Mouse (Mus musculus): ENCODE results near the gene Prnd. TPM values are rescaled to one million over a fixed set of nuclear protein-coding genes. Genes with fewer than 3 reads are reported as not detected.
A peak's percentile ranks its signal among the peaks of the same experiment; 100 is the strongest.

Prnd gene
- 11.0 and 13.7 TPM in 2 replicates for polyA plus RNA-seq (2016; fragmentation: Nextera tagmentation; extraction: Ambion mirVana)

- H3K36me3 ChIP-seq: no peaks in the 10 kb centered on the region
- 13% methylated on average over 11 of the region's 11 CpGs for WGBS
- H3K4me3 ChIP-seq: 0 out of 2 replicates have a peak within 1 kb of the TSS, but pooled peaks have one; percentile 7
- no peak for DNase-seq (ENCODE audit: low spot score)
- H3K27me3 ChIP-seq (ENCODE audit: low read depth, poor library complexity, severe bottlenecking): peaks cover 50% of the 10 kb centered on the region
- H3K9me3 ChIP-seq (replicated peaks): no peaks in the 10 kb centered on the region
- peaks cover 23% of the 10 kb centered on the region for H3K4me1 ChIP-seq
- H3K27ac ChIP-seq: 0 out of 2 replicates have a peak within 1 kb of the TSS, but pooled peaks have one; percentile 17
Measured at GRCm38 (mm10) chr2:131950598-131951095, at the start of gene Prnd. Gene Prnd, plus strand, starts transcription at chr2:131950861.

GRCm38 (mm10) chr2:131902423-131902822, 48.2 kb upstream of the Prnd start:
- peaks cover 4% of the 10 kb centered on the region; the same call in 1 of the 2 replicates for H3K4me1 ChIP-seq
- H3K36me3 ChIP-seq: no peaks in the 10 kb centered on the region
- H3K9me3 ChIP-seq (replicated peaks): no peaks in the 10 kb centered on the region
- no peaks in the 10 kb centered on the region for H3K27me3 ChIP-seq (ENCODE audit: low read depth, poor library complexity, severe bottlenecking)
- DNase-seq (ENCODE audit: low spot score): no peak
- H3K4me3 ChIP-seq: no peak overlapping the region
- no peak overlapping the region for H3K27ac ChIP-seq
- 34% methylated on average over 3 of the region's 3 CpGs for WGBS

DNA sequence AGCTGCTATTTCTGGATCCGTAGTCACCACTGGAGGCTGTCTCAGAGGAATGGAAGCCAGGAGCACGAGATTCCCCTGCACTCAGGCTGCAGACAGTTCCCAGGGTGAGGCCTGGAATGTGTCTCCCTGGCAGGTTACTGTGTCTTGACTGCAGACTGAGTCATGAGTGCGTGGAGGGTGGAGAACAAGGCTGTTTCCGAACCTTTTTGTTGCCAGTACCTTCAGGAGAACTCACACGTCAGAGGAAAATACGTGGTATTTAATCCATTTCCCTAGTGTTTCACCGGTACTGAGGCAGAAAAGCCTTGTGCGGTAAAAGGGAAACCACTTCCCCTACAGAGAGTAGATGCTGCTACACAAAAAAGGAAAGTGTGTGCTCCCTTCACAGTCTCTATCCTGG, 47.8 kb upstream of the Prnd start:
- H3K36me3 ChIP-seq: no peaks in the 10 kb centered on the region
- no peak overlapping the region for H3K27ac ChIP-seq
- no peak overlapping the region for H3K4me3 ChIP-seq
- DNase-seq (ENCODE audit: low spot score): no peak
- peaks cover 4% of the 10 kb centered on the region; the same call in 1 of the 2 replicates for H3K4me1 ChIP-seq
- H3K27me3 ChIP-seq (ENCODE audit: low read depth, poor library complexity, severe bottlenecking): no peaks in the 10 kb centered on the region
- H3K9me3 ChIP-seq (replicated peaks): no peaks in the 10 kb centered on the region
- 43% methylated on average over 8 of the region's 8 CpGs for whole genome bisulfite sequencing

DNA sequence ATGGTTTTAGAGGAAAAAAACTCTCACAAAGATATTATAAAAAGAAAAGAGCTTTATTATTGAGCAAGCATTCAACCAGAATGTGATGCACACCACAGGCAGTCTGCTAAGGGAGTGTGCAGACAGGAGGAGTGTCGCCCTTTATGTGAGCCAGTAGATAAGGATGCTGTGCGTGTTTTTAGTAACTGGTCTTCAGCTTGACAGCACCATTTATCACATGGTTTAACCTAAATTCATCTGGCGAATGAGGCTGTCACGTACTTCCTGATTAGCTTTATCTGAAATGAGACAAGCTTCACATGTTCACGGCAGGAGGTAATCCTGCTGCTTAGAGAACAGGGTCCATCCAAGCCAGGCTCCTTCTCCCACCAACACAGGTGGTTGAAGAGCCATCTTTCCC, 45.6 kb upstream of the Prnd start:
- Histone ChIP-seq H3K27me3 (ENCODE audit: low read depth, poor library complexity, severe bottlenecking) (no peaks in the 10 kb centered on the region; the same call in 1 of the 2 replicates), H3K27ac (no peak overlapping the region), H3K9me3 (replicated peaks) (no peaks in the 10 kb centered on the region), H3K4me3 (no peak overlapping the region), H3K36me3 (no peaks in the 10 kb centered on the region), H3K4me1 (peaks cover 7% of the 10 kb centered on the region; the same call in 1 of the 2 replicates)
- 68% methylated on average over 5 of the region's 5 CpGs for WGBS
- DNase-seq (ENCODE audit: low spot score): no peak

GRCm38 (mm10) chr2:131905776-131906175, 44.9 kb upstream of the Prnd start:
- WGBS: 62% methylated on average over 6 of the region's 6 CpGs
- DNase-seq (ENCODE audit: low spot score): no peak
- H3K27me3 ChIP-seq (ENCODE audit: low read depth, poor library complexity, severe bottlenecking): peaks cover 4% of the 10 kb centered on the region; the same call in 1 of the 2 replicates
- no peaks in the 10 kb centered on the region for H3K36me3 ChIP-seq
- no peak overlapping the region for H3K4me3 ChIP-seq
- no peaks in the 10 kb centered on the region for H3K9me3 ChIP-seq (replicated peaks)
- peaks cover 12% of the 10 kb centered on the region for H3K4me1 ChIP-seq
- no peak overlapping the region for H3K27ac ChIP-seq

DNA sequence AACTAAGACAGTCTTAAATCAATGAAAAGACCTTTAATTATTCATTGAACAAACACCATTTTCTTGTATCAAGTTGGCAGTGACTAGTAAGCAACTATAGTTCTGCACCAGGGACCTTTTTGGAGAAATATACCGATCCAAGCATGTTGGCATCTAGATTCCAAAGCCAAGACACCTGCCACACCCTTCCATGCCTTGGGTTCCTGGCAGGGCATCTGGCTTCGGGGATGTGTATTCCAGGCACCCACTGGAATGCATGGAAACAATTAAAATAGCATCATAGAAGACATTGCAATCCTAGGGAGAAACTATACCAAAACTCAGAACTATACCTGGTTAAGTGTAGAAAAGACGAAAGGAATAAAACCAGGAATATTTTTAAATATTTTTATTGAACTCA, 44.4 kb upstream of the Prnd start:
- H3K4me1 ChIP-seq: peaks cover 17% of the 10 kb centered on the region
- peaks cover 9% of the 10 kb centered on the region; the same call in 1 of the 2 replicates for H3K27me3 ChIP-seq (ENCODE audit: low read depth, poor library complexity, severe bottlenecking)
- no peaks in the 10 kb centered on the region for H3K36me3 ChIP-seq
- no peak overlapping the region for H3K4me3 ChIP-seq
- no peak for DNase-seq (ENCODE audit: low spot score)
- H3K9me3 ChIP-seq (replicated peaks): no peaks in the 10 kb centered on the region
- H3K27ac ChIP-seq: no peak overlapping the region
- WGBS: 93% methylated on average over 3 of the region's 3 CpGs

DNA sequence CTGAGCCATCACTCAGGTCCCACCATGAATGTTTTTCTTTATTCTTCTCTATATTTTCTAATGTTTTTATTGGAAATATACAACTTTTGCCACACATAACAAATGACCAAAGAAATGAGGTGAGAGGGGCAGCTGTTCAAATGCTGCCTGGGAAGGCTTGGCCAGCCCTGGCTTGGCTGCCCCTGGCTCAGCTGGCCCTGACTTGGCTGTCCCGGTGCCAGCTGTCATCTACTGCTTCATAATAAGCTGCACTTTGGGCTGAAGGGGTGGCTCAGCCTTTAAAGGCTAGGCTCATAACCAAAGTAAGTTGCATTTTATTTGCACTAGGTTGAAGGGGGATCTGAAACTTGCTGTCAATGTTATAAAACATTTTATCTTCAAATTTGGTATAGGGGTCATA, 43.8 kb upstream of the Prnd start:
- Histone ChIP-seq H3K27me3 (ENCODE audit: low read depth, poor library complexity, severe bottlenecking) (peaks cover 12% of the 10 kb centered on the region; the same call in 1 of the 2 replicates), H3K9me3 (replicated peaks) (no peaks in the 10 kb centered on the region), H3K4me3 (no peak overlapping the region), H3K36me3 (no peaks in the 10 kb centered on the region), H3K27ac (no peak overlapping the region), H3K4me1 (peaks cover 22% of the 10 kb centered on the region)
- DNase-seq (ENCODE audit: low spot score): no peak
- WGBS: 87% methylated on average over 1 of the region's 1 CpGs

- H3K36me3 ChIP-seq: no peaks in the 10 kb centered on the region
- DNase-seq (ENCODE audit: low spot score): no peak
- no peaks in the 10 kb centered on the region for H3K9me3 ChIP-seq (replicated peaks)
- peaks cover 22% of the 10 kb centered on the region for H3K4me1 ChIP-seq
- peaks cover 12% of the 10 kb centered on the region; the same call in 1 of the 2 replicates for H3K27me3 ChIP-seq (ENCODE audit: low read depth, poor library complexity, severe bottlenecking)
- 80% methylated on average over 5 of the region's 5 CpGs for WGBS
- no peak overlapping the region for H3K27ac ChIP-seq
- H3K4me3 ChIP-seq: no peak overlapping the region
Measured at GRCm38 (mm10) chr2:131907311-131907710, 43.4 kb upstream of the Prnd start.

DNA sequence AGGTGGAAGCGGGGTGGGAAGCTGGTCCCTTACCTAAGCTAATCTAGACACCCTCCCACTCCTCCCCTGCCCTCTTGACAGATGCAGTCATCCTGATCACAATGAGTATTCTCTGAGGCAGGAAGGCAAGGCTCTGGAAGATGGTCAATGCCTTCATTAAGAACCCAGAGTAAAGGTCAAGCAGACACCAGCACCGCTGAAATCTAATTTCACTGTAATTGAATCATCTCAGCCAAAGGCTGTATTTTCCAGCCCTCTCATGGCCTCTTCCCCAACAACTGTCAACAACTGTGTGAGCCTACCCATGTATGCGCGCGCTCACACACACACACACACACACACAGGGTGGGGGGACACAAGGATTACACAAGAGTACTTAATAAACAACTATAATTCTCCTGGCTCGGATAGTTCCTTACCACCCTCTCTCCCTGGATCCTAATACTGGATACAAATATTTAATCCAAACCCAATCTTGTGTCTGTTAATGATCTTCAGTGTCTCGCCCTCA, 42.3 kb upstream of the Prnd start:
- H3K9me3 ChIP-seq (replicated peaks): no peaks in the 10 kb centered on the region
- H3K27ac ChIP-seq: no peak overlapping the region
- peaks cover 12% of the 10 kb centered on the region; the same call in 1 of the 2 replicates for H3K27me3 ChIP-seq (ENCODE audit: low read depth, poor library complexity, severe bottlenecking)
- no peak overlapping the region for H3K4me3 ChIP-seq
- DNase-seq (ENCODE audit: low spot score): no peak
- peaks cover 18% of the 10 kb centered on the region for H3K4me1 ChIP-seq
- 85% methylated on average over 7 of the region's 7 CpGs for WGBS
- no peaks in the 10 kb centered on the region for H3K36me3 ChIP-seq

- peaks cover 12% of the 10 kb centered on the region; the same call in 1 of the 2 replicates for H3K27me3 ChIP-seq (ENCODE audit: low read depth, poor library complexity, severe bottlenecking)
Measured at GRCm38 (mm10) chr2:131908906-131909305, 41.8 kb upstream of the Prnd start.

DNA sequence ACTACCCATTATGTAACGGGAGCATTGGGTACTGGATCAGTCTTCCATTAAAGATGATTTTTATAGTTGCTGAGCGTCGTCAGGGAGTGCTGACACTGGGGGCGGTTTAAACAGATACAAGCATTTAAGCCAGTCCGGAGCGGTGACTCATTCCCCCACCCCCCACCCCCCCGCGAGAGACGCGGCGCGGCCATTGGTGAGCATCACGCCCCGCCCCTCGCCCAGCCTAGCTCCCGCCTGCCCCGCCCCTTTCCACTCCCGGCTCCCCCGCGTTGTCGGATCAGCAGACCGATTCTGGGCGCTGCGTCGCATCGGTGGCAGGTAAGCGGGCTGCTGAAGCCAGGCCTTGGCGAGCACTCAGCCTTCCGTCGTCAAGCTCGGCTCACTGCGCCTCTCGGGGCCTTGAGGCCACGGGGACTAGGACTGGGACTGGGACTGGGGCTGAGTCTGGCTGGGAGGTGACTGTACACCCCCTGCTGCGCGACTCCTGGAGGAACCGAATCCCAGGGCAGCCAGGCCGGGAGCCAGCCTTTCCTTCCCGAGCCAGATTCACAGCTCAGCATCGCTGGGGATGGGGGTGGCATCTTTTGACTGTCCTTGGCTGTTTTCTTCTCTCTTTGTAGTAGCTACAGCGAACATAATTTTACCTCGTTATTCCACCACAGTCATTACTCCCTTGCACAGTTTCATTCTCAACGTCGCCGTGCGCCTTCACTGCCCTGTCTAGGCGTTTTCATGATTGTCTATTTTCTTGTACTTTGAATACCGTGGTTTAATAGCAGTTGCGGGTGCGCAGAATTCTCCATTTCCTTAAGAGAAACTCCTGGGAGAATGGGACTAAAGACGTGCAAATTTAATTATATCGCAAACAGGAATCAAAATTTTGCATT, 40.7 kb upstream of the Prnd start, which contains the start of the genes Prnp and Prn:
TSS of gene Prnp (plus strand) at position 246 of the 890 bp plus-strand sequence.
TSS of gene Prn (plus strand) at position 275 of the 890 bp plus-strand sequence.
- H3K4me3 ChIP-seq: peak within 1 kb of the TSS; percentile 78
- peak; percentile 95 for DNase-seq (ENCODE audit: low spot score)
- 6% methylated on average over 52 of the region's 52 CpGs for WGBS
- peaks cover 18% of the 10 kb centered on the region for H3K4me1 ChIP-seq
- no peaks in the 10 kb centered on the region for H3K36me3 ChIP-seq
- H3K27me3 ChIP-seq (ENCODE audit: low read depth, poor library complexity, severe bottlenecking): peaks cover 12% of the 10 kb centered on the region; the same call in 1 of the 2 replicates
- H3K9me3 ChIP-seq (replicated peaks): no peaks in the 10 kb centered on the region
- H3K27ac ChIP-seq: peak within 1 kb of the TSS; percentile 90

More at GRCm38 (mm10) chr2:131908906-131909305, 41.8 kb upstream of the Prnd start:
- Histone ChIP-seq H3K4me1 (peaks cover 18% of the 10 kb centered on the region), H3K27ac (no peak overlapping the region), H3K4me3 (no peak overlapping the region), H3K36me3 (no peaks in the 10 kb centered on the region), H3K9me3 (replicated peaks) (no peaks in the 10 kb centered on the region)
- 68% methylated on average over 1 of the region's 1 CpGs for WGBS
- DNase-seq (ENCODE audit: low spot score): no peak

DNA sequence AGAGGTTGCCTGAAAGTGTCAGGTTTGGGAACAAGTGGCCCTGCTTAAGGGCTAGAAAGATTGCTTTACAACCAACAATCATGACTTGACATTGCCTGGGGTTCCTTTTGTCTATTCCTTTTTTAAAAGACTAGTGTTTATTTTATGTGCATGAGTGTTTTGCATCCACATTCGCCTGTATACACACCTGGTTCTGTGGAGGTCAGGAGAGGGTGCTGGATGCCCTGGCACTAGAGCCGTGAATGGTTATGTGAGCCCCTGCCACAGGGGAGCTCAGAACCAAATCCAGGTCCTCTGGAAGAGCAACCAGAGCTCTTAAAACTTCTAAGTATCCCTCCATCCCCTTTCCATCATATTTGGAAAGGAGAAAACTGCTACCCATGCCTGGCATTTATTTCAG, 39.8 kb upstream of the Prnd start:
- DNase-seq (ENCODE audit: low spot score): no peak

More for the DNA sequence above, 39.8 kb upstream of the Prnd start:
- no peak overlapping the region for H3K27ac ChIP-seq
- peaks cover 12% of the 10 kb centered on the region; the same call in 1 of the 2 replicates for H3K27me3 ChIP-seq (ENCODE audit: low read depth, poor library complexity, severe bottlenecking)
- H3K4me3 ChIP-seq: no peak overlapping the region
- H3K36me3 ChIP-seq: no peaks in the 10 kb centered on the region
- H3K4me1 ChIP-seq: peaks cover 18% of the 10 kb centered on the region
- 45% methylated on average over 2 of the region's 2 CpGs for WGBS
- H3K9me3 ChIP-seq (replicated peaks): no peaks in the 10 kb centered on the region
